Mouse (Mus musculus): ENCODE results near the gene Dlgap1. TPM values are rescaled to one million over a fixed set of nuclear protein-coding genes. Genes with fewer than 3 reads are reported as not detected.

Dlgap1 gene
- total RNA-seq, 2 experiments from 2014 or later, result not detected

DNA sequence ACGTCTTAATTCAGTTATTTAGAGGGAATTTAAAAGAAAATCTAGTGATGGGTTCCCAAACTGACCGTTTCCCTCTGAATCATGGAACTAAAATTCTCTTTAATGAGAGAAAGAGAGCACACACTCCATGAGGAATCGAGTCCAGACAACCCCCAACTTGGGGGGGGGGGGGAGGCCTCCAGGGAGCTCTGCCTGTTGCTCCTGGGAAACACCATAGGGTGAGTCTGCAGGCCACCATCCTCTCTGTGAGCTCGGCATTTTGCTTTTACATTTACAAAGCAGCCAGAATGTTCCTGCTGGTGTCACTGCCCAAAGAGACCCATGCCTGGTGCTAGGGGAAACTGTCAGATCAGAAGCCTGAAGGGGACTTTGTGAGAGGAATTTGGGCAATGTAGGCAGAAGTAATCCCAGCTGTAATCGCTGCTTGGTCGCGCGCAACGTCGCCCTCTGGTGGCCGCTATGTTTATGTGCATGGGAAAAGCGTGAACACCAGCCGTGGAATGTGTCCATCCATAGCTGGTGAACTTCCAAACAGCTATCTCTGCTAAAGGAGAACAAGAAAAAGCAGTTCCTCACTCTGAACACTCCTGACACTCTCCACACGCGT lies 714.8 kb downstream of the Dlgap1 start:
- ATAC-seq (replicated peaks; ENCODE audit: low FRiP score, poor library complexity, severe bottlenecking), result no peak

DNA sequence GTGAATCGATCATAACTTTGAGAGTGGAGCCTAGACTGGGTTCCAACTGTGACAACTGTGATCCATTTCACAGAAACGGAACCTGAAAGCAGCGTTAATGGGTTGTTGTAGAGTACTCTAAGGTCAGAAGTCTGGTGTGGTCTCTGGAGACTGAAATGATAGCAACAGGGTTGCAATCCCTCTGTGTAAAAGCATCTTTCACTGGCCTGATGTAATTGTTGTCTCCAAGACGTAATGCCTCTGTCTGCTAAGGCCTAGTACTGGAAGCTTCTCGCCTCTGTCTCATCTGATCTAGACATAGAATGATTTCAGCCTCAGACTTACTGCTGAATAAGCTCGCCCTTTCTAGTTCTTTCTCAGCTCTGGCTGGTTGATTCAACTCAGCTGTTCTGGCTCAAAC lies 721.3 kb downstream of the Dlgap1 start:
- ATAC-seq (replicated peaks; ENCODE audit: low FRiP score, poor library complexity, severe bottlenecking), result no peak

DNA sequence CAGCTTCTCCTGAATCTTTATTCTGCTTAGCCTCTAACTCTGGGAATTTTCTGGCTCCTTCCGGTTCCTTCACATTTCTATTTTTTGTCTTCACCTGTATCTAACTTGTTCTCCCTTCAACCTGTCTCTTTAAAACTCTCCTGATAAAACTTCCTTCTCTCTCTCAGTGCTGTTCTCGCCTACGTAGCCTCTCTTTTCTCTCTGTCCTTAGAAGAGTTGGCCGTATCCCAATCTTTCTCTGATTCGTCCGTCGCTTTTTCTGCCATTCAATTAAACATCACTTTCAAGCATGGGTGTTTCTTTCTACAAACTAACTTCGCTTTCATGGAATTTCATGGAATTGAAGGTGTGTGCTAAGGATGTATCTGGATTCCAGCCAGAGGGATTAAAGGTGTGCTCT lies 721.7 kb downstream of the Dlgap1 start:
- no peak for ATAC-seq (replicated peaks; ENCODE audit: low FRiP score, poor library complexity, severe bottlenecking)

DNA sequence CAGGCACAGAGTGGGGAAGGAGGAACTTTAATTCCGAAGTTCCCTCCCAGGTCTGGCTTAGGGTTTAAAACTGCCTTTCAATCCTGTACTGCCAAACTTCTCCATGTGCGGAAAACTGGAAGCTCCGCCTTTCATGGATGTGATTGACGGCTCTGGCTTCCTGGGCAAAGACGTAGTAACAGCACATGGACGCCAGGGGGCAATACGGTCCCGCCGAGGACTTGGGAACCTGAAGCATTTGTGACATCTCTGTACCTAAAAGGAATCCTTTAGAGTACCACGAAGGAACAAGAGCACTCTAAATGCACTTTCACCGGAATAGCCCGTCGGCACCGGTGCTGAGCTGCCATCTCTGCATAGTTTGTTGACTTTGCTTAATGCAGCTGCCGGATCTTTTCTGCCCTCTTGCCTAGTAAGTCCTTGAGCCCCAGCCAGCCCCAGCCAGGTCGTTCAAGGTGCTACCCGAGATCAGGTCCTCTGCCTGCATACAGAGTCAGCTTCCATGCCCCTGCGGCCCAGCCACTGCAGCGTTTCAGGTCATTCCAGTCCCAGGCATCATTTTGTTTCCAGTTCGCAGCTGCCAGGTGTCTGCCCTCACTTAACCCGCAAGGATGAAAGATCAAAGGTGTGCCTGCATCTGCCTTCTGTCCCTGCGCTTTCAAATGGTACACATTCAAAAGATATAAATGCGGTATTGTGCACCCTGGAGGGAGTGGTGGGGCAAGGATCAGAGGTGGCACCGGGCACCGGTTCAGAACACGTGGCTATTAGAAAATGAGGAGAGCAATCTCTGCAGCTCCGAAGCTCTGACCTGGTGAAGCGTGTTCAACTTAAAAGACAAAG lies 738.3 kb downstream of the Dlgap1 start:
- 0 out of 2 replicates have a peak, but pooled peaks have one; percentile 60 for ATAC-seq (replicated peaks; ENCODE audit: low FRiP score, poor library complexity, severe bottlenecking)

DNA sequence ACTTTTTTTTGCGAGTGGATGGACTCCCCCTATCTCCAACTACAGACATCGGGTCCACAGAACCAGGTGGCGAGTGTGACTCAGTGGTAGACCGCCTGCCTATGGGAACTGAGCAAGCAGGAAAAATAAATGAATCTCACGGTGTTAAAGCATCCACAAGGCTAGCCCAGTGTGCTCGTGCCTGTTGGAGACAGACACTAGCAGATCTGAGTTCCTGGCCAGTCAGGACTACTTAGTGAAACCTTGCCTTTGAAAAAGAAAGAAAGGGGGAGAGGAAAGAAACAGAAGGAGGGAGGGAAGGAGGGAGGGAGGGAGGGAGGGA lies 738.9 kb downstream of the Dlgap1 start:
- ATAC-seq (replicated peaks; ENCODE audit: low FRiP score, poor library complexity, severe bottlenecking), result no peak

DNA sequence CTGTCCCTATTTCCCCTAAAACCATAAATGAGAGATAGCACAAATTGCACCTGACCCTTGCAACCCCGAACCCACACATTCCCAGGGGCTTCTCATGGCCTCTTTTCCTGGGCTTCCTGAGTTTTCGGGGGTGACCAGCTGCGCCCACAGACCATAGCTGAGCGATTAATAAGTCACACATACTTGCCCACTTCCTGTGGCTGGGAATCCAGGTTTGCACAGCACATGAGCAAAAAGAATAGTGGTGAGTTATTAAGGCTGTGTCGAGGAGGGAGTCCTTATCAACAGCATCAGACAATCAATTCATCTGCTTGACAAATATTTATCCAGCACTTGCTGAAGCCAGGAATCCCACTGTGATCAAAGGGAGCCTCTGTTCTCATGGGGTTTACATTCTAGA lies 740.7 kb downstream of the Dlgap1 start:
- no peak for ATAC-seq (replicated peaks; ENCODE audit: low FRiP score, poor library complexity, severe bottlenecking)

DNA sequence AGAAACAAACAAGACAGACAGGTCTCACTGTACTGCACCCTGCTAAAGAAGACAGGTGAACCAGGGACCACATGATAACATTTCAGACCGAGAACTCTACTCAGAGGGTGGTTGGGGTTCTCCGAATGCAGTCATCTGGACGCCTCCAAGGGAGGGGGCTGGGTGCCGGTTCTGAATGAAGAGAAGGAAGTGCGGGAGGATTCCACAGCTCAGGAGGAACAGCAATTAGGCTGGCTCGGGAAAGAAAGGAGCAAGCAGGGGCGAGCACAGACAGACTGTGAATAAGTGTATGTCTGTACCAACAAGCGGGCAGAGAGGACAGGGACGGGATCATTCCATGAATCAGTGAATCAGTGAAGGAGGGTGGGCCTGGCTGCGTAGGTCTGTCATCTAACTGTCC lies 744.6 kb downstream of the Dlgap1 start:
- no peak for ATAC-seq (replicated peaks; ENCODE audit: low FRiP score, poor library complexity, severe bottlenecking)

DNA sequence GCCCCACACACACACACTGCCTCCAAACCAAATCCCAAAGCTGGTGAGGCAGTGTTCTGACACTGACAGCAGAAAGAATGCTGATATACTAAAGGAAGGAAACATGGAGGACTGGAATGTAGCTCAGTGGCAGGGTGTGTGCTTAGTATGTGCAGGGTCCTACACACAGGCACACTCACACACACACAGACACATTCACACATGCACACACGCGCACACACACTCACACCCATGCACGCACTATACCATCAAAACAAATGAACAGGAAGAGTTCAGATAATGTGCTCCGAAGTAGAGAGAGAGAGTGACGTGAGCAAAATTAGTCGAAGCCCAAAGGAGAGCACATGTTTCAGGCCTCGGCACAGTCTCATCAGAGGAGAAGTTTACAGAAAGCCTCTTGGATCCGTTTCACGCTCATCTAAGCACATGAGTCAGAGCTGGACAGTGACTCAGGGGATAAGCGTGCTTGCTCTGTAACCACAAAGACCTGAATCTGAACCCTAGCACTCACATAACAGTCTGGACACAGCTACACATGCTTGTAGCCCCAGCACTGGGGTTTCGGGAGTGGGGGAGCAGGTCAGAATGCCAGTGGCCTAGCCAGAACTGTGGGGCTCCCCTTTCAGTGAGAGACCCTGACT lies 750.9 kb downstream of the Dlgap1 start:
- no peak for ATAC-seq (replicated peaks; ENCODE audit: low FRiP score, poor library complexity, severe bottlenecking)

DNA sequence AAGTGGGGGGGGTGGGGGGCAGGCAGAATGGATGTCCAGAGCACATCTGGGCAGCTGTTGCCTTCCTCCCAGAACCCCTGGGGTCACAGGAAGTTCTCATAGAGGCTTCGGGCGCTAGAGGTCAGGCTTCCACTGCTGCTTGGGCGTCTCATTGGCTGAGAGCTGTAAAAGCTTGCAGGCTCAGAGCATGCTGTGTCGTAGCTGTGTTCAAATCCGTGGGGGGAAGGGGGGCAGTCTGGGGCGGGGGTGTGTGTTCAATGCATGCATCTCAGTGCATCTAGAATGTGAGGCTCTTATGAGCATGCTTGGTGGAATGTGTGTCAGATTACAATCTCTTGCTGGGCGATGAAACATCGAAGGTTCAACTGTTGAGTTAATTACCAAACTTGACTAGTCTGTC lies 751.9 kb downstream of the Dlgap1 start:
- no peak for ATAC-seq (replicated peaks; ENCODE audit: low FRiP score, poor library complexity, severe bottlenecking)

DNA sequence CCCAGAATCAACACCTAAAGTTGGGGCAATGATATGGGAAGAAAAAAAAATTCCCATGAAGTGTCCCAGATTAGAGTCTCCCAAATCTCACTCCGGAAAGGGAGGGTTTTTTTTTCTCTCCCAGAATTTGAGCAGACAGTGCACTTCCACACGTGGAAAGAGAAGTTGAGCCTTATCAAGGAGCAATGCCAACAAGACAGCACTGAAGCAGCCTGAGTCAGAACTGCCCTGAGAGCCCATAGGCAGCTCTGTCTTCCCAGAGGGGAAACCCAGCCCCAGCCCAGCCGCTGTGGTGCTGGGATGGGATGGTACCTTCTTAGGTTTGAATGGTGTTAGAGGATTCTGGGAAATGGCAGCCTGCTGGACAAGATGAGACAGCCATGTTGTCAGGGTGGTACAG lies 753.3 kb downstream of the Dlgap1 start:
- no peak for ATAC-seq (replicated peaks; ENCODE audit: low FRiP score, poor library complexity, severe bottlenecking)

DNA sequence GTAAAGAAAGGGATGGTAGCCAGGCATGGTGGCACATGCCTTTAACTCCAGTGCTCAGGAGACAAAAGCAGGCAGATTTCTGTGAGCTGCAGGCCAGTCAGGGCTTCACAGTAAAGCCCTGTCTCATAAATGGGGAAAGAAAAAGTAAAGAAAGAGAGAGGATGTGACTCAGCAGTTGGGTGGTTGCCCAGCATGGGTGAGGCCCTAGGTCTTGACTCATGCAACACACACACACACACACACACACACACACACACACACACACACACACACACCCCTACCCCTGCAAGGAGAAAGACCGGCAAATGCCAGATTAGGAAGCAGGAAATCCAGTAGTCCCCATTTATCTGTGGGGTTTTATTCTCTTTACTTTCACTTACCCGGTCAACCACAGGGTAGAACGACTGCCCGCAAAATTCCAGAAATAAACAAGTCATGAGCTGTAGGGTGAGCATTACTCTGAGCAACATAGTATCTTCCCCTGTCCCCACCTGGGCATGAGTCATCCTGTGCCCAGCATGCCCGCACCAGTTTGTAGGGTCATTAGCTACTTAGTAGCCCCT lies 759.9 kb downstream of the Dlgap1 start:
- ATAC-seq (replicated peaks; ENCODE audit: low FRiP score, poor library complexity, severe bottlenecking), result no peak

DNA sequence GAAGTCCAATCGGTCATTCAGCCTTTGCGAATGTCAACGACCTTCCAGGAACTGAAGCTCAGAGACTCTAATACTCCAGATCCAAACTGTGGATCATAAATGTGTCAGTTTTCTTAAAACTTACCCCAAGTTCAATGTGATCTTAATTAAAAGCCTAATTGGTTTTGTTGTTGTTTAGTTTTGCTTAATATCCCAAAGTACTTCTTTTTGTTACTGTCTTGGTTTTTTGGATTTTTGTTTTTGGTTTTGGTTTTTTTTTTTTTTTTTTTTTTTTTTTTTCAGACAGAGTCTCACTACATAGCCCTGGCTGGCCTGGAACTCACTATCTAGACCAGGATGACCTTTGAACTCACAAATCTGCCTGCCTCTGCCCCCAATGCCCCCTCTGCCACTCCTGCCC lies 765.9 kb downstream of the Dlgap1 start:
- ATAC-seq (replicated peaks; ENCODE audit: low FRiP score, poor library complexity, severe bottlenecking), result no peak

DNA sequence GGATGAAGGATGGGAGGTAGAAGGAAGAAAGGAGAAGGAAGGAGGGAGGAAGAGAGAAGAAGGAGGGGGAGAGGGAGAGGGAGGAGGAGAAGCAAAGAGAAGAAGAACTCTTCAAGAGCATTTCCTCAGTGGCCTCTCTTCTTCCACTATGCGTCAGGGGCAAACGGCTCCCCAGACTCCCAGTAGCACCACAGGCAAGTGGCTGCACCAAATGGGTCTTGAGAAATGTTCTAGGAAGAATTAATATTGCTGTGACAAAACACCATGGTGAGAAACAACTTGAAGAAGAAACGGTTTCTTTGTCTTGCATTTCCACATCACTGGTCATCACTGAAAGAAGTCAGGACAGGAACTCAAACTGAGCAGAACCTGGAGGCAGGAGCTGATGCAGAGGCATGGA lies 766.5 kb downstream of the Dlgap1 start:
- no peak for ATAC-seq (replicated peaks; ENCODE audit: low FRiP score, poor library complexity, severe bottlenecking)

DNA sequence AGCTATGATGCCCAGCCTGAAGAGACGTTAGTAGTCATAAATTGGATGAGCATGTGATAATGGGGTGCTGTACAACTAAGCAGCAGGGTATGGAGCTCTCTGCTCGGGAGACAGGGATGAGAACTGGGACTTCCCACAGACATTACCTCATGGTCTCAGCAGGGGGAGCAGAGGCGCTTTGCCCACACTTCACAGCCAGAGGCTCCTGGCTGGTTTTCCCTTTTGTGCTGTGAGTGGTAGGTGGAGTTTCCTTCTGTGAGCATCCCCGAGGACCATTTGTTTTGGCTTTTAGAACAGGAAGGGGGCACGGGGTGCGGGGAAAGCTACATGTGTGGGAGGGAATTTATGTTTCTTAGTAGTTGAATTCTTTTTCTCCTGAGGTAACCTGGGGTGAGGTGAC lies 768.6 kb downstream of the Dlgap1 start:
- ATAC-seq (replicated peaks; ENCODE audit: low FRiP score, poor library complexity, severe bottlenecking), result no peak

DNA sequence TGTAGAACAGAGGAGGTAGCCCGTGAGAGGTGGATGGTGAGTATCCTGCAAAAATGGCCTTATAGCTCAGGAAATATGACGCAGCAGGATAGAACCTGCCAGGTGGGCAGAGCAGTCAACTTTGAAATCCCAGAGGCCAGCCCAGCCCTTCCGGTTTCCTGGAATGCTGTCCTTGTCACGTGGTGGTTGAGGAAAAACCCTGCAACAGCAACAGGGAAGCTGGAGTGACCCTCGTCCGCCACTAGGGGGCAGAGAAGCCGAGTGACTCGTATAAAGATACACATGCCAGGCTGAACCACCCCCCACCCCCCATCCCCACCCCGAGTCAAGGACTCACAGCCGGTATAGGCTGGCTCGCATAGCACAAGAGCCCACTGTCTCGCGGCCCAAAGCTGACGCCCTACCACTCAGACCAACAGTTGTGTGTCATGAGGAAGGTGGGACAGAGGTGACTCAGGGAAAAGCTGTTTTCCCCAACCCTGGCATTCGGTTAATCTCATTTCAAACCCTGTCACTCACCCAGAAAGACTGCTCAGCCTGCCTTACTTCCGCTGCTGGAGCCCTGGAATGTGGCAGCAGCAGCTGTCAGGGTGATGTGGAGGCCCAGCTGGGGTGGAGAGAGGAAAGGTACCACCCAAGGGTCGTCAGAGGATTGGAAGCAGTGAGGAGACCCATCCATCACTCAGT lies 769.4 kb downstream of the Dlgap1 start:
- no peak for ATAC-seq (replicated peaks; ENCODE audit: low FRiP score, poor library complexity, severe bottlenecking)

DNA sequence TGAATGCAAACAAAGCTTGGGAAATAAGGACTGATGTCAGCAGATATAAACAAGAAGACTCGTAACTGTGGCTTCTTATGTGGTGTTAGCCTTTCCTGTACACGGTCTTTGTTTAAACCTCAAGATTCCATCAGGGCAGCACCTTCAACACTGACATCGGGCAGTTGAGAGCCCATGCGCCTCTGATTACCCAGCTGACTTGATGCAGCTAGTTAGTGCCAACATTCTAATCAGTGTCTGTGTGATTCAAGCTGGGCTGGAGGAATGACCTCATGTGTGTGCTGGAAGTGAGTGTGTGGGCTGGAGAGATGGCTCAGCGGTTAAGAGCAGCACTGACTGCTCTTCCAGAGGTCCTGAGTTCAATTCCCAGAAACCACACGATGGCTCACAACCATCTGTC lies 770.5 kb downstream of the Dlgap1 start:
- ATAC-seq (replicated peaks; ENCODE audit: low FRiP score, poor library complexity, severe bottlenecking), result no peak

DNA sequence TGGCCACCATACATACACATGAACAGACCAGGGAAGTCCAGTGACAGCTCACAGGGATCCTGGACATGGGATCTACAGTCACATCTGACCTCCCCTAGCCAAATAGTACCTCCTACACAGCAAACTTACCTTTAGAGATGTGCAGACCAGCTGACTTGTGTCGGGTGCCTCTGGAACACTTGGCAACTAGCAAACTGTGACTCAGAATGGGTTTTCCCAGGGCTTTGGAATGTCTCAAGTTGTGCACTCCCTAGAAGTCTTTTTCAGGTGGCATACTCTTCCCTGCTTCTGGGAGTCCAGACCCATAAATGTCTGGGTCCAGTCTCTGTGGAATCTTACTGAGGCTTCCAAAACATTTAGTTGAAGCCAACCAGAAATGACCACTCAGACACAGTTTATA lies 772.8 kb downstream of the Dlgap1 start:
- ATAC-seq (replicated peaks; ENCODE audit: low FRiP score, poor library complexity, severe bottlenecking), result no peak

DNA sequence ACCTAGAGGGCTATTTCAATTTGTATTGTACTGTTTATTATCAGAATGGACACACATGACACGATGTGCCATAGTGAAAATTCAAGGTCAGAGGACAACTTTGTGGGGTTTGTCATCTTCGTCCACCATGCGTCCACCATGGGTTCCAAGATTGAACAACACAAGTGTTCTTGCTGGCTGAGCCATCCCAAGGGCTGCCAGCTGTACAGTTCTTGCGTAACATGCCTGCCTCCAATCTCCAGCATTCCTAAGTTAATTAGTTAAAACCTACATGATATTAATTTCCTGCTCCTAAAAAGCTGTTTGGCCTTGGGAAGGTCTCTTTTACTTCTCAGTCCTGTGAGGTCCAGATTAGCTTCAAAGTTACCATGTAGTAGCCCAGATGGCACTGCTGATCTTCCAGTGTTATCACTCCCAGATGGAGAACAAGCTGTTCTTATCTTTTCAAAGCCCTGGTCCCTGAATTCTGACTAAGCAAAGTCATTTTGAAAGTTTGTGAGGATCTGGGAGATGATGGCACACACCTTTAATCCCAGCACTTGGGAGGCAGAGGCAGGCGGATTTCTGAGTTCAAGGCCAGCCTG lies 775.8 kb downstream of the Dlgap1 start:
- ATAC-seq (replicated peaks; ENCODE audit: low FRiP score, poor library complexity, severe bottlenecking), result no peak

DNA sequence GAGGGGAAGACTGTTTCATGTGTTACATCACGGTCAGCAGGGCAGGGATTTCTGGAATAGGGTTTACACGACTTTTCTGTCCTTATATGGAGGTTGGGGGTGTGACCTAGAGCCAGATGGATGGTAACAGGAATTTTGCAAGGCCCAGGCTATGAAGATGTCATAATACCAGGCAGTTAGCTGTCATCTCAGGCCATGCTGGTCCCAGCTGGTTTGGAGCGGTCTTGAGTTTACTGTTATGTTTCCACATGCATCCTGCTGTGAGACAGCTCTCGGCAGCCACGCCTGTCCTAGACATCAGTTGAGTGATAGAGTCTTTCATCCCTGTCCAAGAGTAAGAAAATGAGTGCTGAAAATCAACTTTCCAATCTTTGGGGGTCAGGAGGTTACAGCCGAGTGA lies 776.5 kb downstream of the Dlgap1 start:
- ATAC-seq (replicated peaks; ENCODE audit: low FRiP score, poor library complexity, severe bottlenecking), result no peak
